Mouse (Mus musculus) neural tube, embryonic 12.5 days (tissue): Measurements from ENCODE around the gene Zfp467. TPM values are rescaled to one million over a fixed set of nuclear protein-coding genes. Genes with fewer than 3 reads are reported as not detected.
A peak's percentile ranks its signal among the peaks of the same experiment; 100 is the strongest.

Experiments
- ATAC-seq: fragments of 200-750 bp; cut with Nextera tagmentation; 2 replicates; pipeline ENCODE4 v1.8.0; 2017; ENCODE audit warnings: low read depth, mild to moderate bottlenecking, moderate TSS enrichment, moderate library complexity; ENCODE audit not compliant: low FRiP score
- H3K27ac ChIP-seq: fragments of 300-500 bp; sonication (generic); 2 replicates; pipeline ENCODE4 v1.5.1; 2016
- H3K27me3 ChIP-seq: fragments of 300-500 bp; sonication (generic); replicated peaks from 2 replicates; pipeline ENCODE4 v1.6.1; 2016; ENCODE audit warnings: mild to moderate bottlenecking
- H3K36me3 ChIP-seq: fragments of 300-500 bp; sonication (generic); 2 replicates; pipeline ENCODE4 v1.6.1; 2016; ENCODE audit warnings: mild to moderate bottlenecking
- H3K4me1 ChIP-seq: fragments of 300-500 bp; sonication (generic); 2 replicates; pipeline ENCODE4 v1.6.1; 2016
- H3K4me2 ChIP-seq: fragments of 300-500 bp; sonication (generic); replicated peaks from 2 replicates; pipeline ENCODE4 v1.6.1; 2016; ENCODE audit warnings: mild to moderate bottlenecking
- H3K4me3 ChIP-seq: fragments of 300-500 bp; sonication (generic); 2 replicates; pipeline ENCODE4 v1.5.1; 2016
- H3K9ac ChIP-seq: fragments of 300-500 bp; sonication (generic); 2 replicates; pipeline ENCODE4 v1.6.1; 2016; ENCODE audit warnings: mild to moderate bottlenecking
- H3K9me3 ChIP-seq: fragments of 300-500 bp; sonication (generic); 2 replicates; pipeline ENCODE4 v1.6.1; 2016; ENCODE audit warnings: mild to moderate bottlenecking
- WGBS: fragments of 180-500 bp; shearing (Covaris S2); methylation state at CpG from one replicate; pipeline ENCODE4 v1.1.7; 2016; 5-methylcytosine and 5-hydroxymethylcytosine counted together
- microRNA-seq: library from miRNA; unstranded; fragments of <30 nt; microRNA quantifications from one replicate; pipeline ENCODE4, GENCODE M21; 2017
- polyA plus RNA-seq: library from polyadenylated mRNA; unstranded; fragments of >200 nt; fragmentation: Nextera tagmentation; extraction: Ambion mirVana; gene quantifications from 2 replicates; pipeline ENCODE4 v1.2.1, GENCODE M21; 2016

Zfp467 gene
- polyA plus RNA-seq, 1 experiment from 2014 or later = 18.4 TPM

DNA sequence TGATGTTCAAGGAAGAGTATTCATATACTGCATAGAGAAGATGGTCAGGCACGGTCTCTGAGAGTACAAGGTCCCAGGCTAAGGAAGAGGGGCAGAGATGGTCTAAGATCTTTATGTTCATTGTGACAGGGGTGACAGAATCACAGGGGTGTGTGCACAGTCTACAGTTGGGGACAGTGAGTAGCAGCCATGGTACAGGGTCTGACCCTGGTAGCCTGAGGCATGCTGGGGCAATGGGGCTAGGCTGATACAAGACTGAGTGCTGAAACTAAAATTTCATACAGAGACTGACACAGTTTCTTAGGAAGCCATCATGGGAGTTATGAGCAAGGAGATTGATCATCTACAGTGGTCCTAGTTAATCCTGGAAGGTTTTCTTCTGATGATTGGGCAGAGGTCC is 48.9 kb downstream of the Zfp467 start:
- WGBS = 98% methylated on average over 1 of the region's 1 CpGs
- no peak for ATAC-seq
- Histone ChIP-seq H3K9me3 (no peaks in the 10 kb centered on the region), H3K27me3 (no peaks in the 10 kb centered on the region), H3K4me3 (peak overlapping the region; percentile 76; the same call in 1 of the 2 replicates), H3K4me1 (peaks cover 20% of the 10 kb centered on the region), H3K36me3 (no peaks in the 10 kb centered on the region), H3K4me2 (peak overlapping the region; percentile 68), H3K27ac (no peak overlapping the region), H3K9ac (peak overlapping the region; percentile 70)

DNA sequence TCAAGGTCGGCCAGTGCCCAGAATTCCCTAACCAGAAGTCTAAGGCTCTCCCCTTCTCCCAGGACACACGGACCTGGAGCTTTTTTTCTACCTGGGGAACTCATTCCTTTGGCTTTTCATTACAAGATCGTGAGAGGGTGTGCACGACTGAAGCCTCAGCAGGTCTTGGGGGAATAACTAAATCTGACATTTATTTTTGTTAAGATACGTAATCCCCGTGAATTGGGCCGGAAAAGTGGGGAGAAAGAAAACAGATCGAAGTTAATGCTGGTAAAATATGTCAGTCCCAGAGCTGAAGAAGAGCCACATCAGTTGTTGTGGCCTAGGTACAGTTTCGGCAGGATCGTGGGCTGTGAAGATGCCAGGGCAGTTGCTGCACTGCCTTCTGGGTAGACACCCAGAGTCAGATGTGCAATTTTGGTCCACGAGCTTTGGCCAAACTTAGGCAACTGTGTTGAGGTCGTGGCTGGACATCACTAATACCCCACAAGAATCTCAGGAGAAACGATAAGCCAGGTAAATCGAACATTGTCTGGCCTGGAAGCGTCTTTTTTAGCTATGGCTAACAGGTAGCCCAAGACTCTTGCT is 49.5 kb downstream of the Zfp467 start:
- Histone ChIP-seq H3K27me3 (no peaks in the 10 kb centered on the region), H3K4me1 (peaks cover 20% of the 10 kb centered on the region), H3K9ac (peak overlapping the region; percentile 70), H3K4me2 (peak overlapping the region; percentile 68), H3K36me3 (no peaks in the 10 kb centered on the region), H3K27ac (no peak overlapping the region), H3K9me3 (no peaks in the 10 kb centered on the region), H3K4me3 (peak overlapping the region; percentile 76)
- ATAC-seq = no peak
- 36% methylated on average over 15 of the region's 15 CpGs for WGBS

DNA sequence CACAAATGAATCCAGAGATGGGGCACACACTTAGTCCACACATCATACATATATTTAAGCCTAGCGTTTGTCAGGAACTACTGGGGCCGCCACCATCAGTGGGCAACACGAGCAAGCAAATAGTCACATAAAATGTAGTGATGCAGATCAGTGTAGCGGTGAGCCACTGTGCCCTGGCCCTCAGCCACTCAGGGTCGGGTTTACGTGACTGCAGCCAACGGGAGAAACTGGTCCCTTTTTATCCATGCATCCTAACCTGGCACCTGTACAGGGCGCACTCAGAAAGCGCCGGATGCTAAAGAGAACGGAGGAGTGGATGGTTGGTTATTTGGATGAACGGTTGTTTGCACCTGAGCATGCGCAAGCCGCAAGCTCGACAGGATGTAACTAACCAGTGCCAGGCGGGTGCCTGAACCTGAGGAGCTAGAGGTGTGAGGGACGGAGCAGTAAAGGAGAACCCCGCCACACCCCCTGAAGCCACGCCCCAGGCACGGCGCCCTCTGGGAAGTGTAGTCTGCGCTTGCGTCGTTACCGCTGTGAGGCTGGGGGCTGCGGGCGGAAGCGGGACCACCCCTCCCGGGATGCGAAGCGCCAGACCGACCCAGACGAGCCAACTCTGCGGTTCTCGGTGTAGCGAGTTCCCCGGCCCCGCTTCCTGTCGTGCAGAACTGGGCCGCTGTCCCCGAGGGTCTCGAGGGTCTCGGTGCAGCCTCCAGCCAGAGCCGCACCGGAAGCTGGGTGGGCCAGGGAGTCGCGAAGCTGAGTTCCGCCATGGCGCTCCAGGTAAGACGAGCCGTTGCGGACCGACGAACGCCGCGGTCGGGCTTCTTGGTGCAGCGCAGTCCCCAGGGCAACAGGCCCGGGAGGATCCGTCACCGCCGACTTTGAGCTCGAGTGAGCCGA is 50.3 kb downstream of the Zfp467 start, which contains the start of gene Krba1:
Gene Krba1, plus strand, starts transcription at position 482 of the 903 bp plus-strand sequence.
- Histone ChIP-seq H3K9me3 (no peaks in the 10 kb centered on the region), H3K4me3 (peak within 1 kb of the TSS; percentile 76), H3K9ac (peak within 1 kb of the TSS; percentile 70), H3K27me3 (no peaks in the 10 kb centered on the region), H3K36me3 (no peaks in the 10 kb centered on the region), H3K27ac (peak within 1 kb of the TSS; percentile 32; the same call in 1 of the 2 replicates), H3K4me1 (peaks cover 20% of the 10 kb centered on the region), H3K4me2 (peak within 1 kb of the TSS; percentile 68)
- 1% methylated on average over 65 of the region's 65 CpGs for WGBS
- ATAC-seq = peak; percentile 96

DNA sequence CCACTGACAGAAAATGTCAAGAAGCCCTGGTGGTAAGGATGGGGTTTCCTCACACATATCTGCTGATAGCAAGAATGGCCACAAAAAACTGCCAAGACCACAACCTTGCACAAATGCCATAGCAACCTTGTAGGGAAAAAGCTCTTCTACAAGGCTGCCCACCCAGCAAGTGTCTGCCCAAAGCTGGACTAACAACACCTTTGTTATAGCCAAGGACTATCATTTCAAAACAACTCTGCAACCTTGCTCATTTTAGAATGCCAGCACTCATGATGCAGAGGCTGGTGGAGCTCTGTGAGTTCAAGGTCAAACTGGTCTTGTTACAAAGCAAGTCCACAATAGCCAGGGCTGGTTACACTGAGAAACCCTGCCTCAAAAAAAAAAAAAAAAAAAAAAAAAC is 51.8 kb downstream of the Zfp467 start:
- Histone ChIP-seq H3K4me1 (peaks cover 20% of the 10 kb centered on the region), H3K27me3 (no peaks in the 10 kb centered on the region), H3K4me3 (no peak overlapping the region), H3K27ac (no peak overlapping the region), H3K36me3 (no peaks in the 10 kb centered on the region), H3K9me3 (no peaks in the 10 kb centered on the region), H3K9ac (no peak overlapping the region), H3K4me2 (no peak overlapping the region)
- ATAC-seq = no peak

DNA sequence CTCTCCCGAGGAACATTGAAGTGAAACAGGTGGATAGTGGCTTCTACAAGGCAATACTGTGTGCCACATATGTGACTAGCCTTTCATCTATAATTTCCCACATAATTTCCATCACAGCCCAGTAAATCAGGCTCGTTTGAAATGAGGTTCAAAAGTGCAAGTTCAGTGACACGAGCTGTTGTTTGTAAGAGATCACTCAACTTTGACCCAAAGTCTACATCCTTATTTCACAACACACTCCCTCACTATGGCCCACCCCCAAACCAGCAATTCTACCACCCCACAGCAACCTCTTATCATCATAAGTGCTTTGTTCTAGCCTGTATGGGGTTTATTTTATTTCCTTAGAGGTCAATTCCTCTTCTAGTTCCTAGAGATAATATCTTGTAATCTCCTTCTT is 57.4 kb downstream of the Zfp467 start:
- WGBS = 75% methylated on average over 3 of the region's 3 CpGs
- Histone ChIP-seq H3K4me1 (no peaks in the 10 kb centered on the region), H3K36me3 (no peaks in the 10 kb centered on the region), H3K9me3 (no peaks in the 10 kb centered on the region), H3K4me2 (no peak overlapping the region), H3K9ac (no peak overlapping the region), H3K27ac (no peak overlapping the region), H3K4me3 (no peak overlapping the region), H3K27me3 (no peaks in the 10 kb centered on the region)
- no peak for ATAC-seq

Small RNA genes lying within 50 kb of the gene (microRNA-seq; reads per million reads assigned to microRNA genes)
- not detected for gene Gm24325

Other genes with a start within 250 kb of the Zfp467 start
- 26.3 and 27.4 TPM in 2 replicates for gene Krba1, start 50.2 kb downstream of the Zfp467 start, polyA plus RNA-seq
- gene Sspo, start 2.4 kb upstream of the Zfp467 start, polyA plus RNA-seq = 0.28 and 0.63 TPM in 2 replicates
- 97.7 and 107 TPM in 2 replicates for gene Atp6v0e2, start 91.8 kb upstream of the Zfp467 start, polyA plus RNA-seq
- 15.6 and 20.1 TPM in 2 replicates for gene Lrrc61, start 109.0 kb upstream of the Zfp467 start, polyA plus RNA-seq
- 3.9 and 4.7 TPM in 2 replicates for gene Rarres2, start 127.0 kb upstream of the Zfp467 start, polyA plus RNA-seq
- gene Gm45021, start 143.8 kb upstream of the Zfp467 start, polyA plus RNA-seq = not detected in 2 replicates
- 42.6 and 44.0 TPM in 2 replicates for gene Repin1, start 148.1 kb upstream of the Zfp467 start, polyA plus RNA-seq
- gene Gm44965, start 148.1 kb upstream of the Zfp467 start, polyA plus RNA-seq = not detected in 2 replicates
- gene Zfp775, start 156.2 kb upstream of the Zfp467 start, polyA plus RNA-seq = 13.8 TPM in 2 replicates
- gene AI854703, start 180.9 kb upstream of the Zfp467 start, polyA plus RNA-seq = 4.1 and 4.6 TPM in 2 replicates
- 0.70 and 1.1 TPM in 2 replicates for gene Gimap8, start 201.4 kb upstream of the Zfp467 start, polyA plus RNA-seq
- gene Gimap9, start 230.3 kb upstream of the Zfp467 start, polyA plus RNA-seq = 2.2 and 2.5 TPM in 2 replicates
- gene Gimap4, start 238.7 kb upstream of the Zfp467 start, polyA plus RNA-seq = 3.1 and 4.3 TPM in 2 replicates